Mouse (Mus musculus) spleen, adult 2 months (tissue): ENCODE measurements around the gene Nell1.

Experiments used
- CTCF ChIP-seq: fragments of 200-500 bp; IDR thresholded peaks from 2 replicates; pipeline ENCODE4 v1.5.1; 2011; ENCODE audit warnings: mild to moderate bottlenecking, inconsistent platforms; ENCODE audit not compliant: insufficient read depth, insufficient read length, insufficient replicate concordance; ENCODE audit errors: extremely low read depth
- POLR2A ChIP-seq: fragments of 200-500 bp; IDR thresholded peaks from 2 replicates; pipeline ENCODE4 v1.6.1; 2011; ENCODE audit warnings: low read depth, low read length, inconsistent platforms

DNA sequence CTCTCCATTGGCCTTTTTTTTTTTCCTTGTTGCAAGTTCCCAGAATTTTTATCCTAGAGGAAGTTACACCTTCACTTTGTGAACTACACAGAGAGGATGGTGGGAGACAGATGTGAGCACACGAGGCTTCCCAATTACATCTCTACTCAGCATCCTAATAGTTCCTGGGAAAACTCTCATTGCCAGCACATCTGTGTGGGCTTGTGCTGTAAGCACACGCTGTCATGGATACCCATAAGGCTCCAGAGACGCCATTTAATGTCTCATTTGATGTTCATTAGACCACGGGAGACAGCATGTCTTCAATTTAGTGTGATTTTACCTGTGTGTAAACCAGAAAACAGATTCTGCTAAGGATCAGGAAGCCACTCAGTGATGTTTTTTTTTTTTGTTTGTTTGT, 253.6 kb downstream of the Nell1 start:
- TF ChIP-seq CTCF (no peak), POLR2A (no peak)
